ENCODE assay signal across 33 mouse cellular contexts in the genomic region with DNA sequence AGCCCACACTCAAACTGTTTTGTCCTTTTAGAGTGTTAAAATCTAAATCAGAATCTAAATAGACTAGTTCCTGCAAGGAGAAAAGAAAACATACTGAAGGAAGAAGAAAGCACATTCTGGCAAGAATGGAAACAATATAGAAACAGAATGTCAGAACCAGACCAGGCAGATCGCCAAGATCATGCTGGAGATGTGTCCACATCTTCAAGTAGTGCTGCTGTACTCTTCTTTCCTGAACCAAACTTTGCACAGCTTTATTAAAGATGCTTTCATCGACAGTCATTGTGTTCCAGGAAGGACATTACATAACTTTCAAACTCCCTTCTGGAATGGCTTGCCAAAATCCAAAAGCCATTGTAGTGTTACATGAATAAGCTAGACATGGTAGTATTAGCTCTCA.
DNase-seq lines count a peak whose midpoint lies in the region; ATAC-seq and TF ChIP-seq lines count a peak whose summit lies in the region.
"Had no signal": no experiment of that assay in that cellular context is flagged by ENCODE, and none has a peak within 500 bp of the region (broad histone marks: within the 10 kb centered on the region; RNA-seq: fewer than 3 reads in every experiment).

No protein-coding gene starts in this region.

- H3K9ac ChIP-seq in lung, embryonic 14.5 days = no peak overlapping the region
- no peak overlapping the region for H3K9ac ChIP-seq in liver, embryonic 11.5 days (ENCODE audit: low read depth, low read length)
- H3K9ac ChIP-seq: embryonic facial prominence, embryonic 13.5 days; forebrain, embryonic 12.5 days; forebrain, postnatal 0 days; hindbrain, embryonic 14.5 days; kidney, embryonic 15.5 days; liver, embryonic 14.5 days; midbrain, embryonic 12.5 days; neural tube, embryonic 12.5 days had no signal

- H3K27ac ChIP-seq in lung, embryonic 14.5 days (ENCODE audit: low read depth) = no peak overlapping the region
- no peak overlapping the region for H3K27ac ChIP-seq in liver, embryonic 11.5 days (ENCODE audit: low read depth, low read length)
- H3K27ac ChIP-seq: embryonic facial prominence, embryonic 13.5 days; forebrain, embryonic 12.5 days; hindbrain, embryonic 14.5 days; kidney, embryonic 15.5 days; liver, embryonic 14.5 days; midbrain, embryonic 12.5 days; neural tube, embryonic 12.5 days had no signal

- no peak overlapping the region for H3K4me3 ChIP-seq in lung, embryonic 14.5 days (ENCODE audit: low read depth, low read length)
- H3K4me3 ChIP-seq in liver, embryonic 11.5 days (ENCODE audit: low read depth, low read length) = no peak overlapping the region
- H3K4me3 ChIP-seq: embryonic facial prominence, embryonic 13.5 days; forebrain, embryonic 12.5 days; kidney, embryonic 15.5 days; megakaryocyte, embryonic 14.5 days; midbrain, embryonic 12.5 days; myocyte; neural tube, embryonic 12.5 days had no signal

- no peaks in the 10 kb centered on the region for H3K4me1 ChIP-seq in lung, embryonic 14.5 days (ENCODE audit: insufficient read depth)
- no peaks in the 10 kb centered on the region for H3K4me1 ChIP-seq in liver, embryonic 11.5 days (replicated peaks; ENCODE audit: control insufficient read depth, insufficient read depth, low read length)
- H3K4me1 ChIP-seq: embryonic facial prominence, embryonic 13.5 days; forebrain, embryonic 12.5 days; kidney, embryonic 15.5 days; megakaryocyte, embryonic 14.5 days; midbrain, embryonic 12.5 days; neural tube, embryonic 12.5 days had no signal

- H3K9me3 ChIP-seq in lung, embryonic 14.5 days (ENCODE audit: low read depth, low read length) = no peaks in the 10 kb centered on the region
- no peaks in the 10 kb centered on the region for H3K9me3 ChIP-seq in liver, embryonic 11.5 days (ENCODE audit: control insufficient read depth, low read length)
- H3K9me3 ChIP-seq: embryonic facial prominence, embryonic 13.5 days; forebrain, embryonic 12.5 days; kidney, embryonic 15.5 days; megakaryocyte, embryonic 14.5 days; midbrain, embryonic 12.5 days; neural tube, embryonic 12.5 days had no signal

- no peak for TF ChIP-seq CTCF in lung, embryonic 14.5 days (IDR thresholded peaks at IDR 0.05; ENCODE audit: low read depth)

- ATAC-seq in lung, embryonic 14.5 days (ENCODE audit: insufficient read depth) = no peak
- ATAC-seq in liver, embryonic 11.5 days (replicated peaks; ENCODE audit: low FRiP score) = no peak
- ATAC-seq: CD4-positive, CD25-positive, alpha-beta regulatory T cell, adult 4 months; forebrain, postnatal 0 days; inflammation-experienced regulatory T-cells, adult 6 months had no signal

- DNase-seq in heart, adult 9 months (ENCODE audit: low spot score in 2 of 2) = peak; percentile 4 to 24
- DNase-seq in heart, adult 8-10 months (ENCODE audit: low spot score) = no peak
- DNase-seq in lung, embryonic 14.5 days = peak; percentile 23
- DNase-seq in lung, postnatal 25 days (ENCODE audit: low spot score) = no peak
- DNase-seq in adipocyte (ENCODE audit: low spot score) = peak; percentile 56
- DNase-seq in spleen, postnatal 4 days (ENCODE audit: low spot score in 2 of 2) = no peak
- DNase-seq in liver, embryonic 11.5 days (ENCODE audit: low spot score) = no peak
- DNase-seq: adrenal gland, postnatal 10 days; cerebellum, adult 11 months; cerebellum, adult 9-10 months; embryo, embryonic 11 days; forebrain, postnatal 0 days; gastrocnemius, postnatal 25 days; heart, adult 18-20 months; heart, postnatal 36 days; kidney, adult 18-20 months; kidney, postnatal 25 days; lung, adult 2 months; lung, postnatal 4 days; right cerebral cortex, adult 18-20 months; thymus, adult 2 months; thymus, postnatal 36 days had no signal

- no peaks in the 10 kb centered on the region for H3K27me3 ChIP-seq in lung, embryonic 14.5 days (ENCODE audit: insufficient read depth, low read length)
- no peaks in the 10 kb centered on the region for H3K27me3 ChIP-seq in liver, embryonic 11.5 days (replicated peaks; ENCODE audit: control insufficient read depth, insufficient read depth, low read length)
- H3K27me3 ChIP-seq: embryonic facial prominence, embryonic 13.5 days; forebrain, embryonic 12.5 days; kidney, embryonic 15.5 days; megakaryocyte, embryonic 14.5 days; midbrain, embryonic 12.5 days; neural tube, embryonic 12.5 days had no signal

- H3K4me2 ChIP-seq in lung, embryonic 14.5 days = no peak overlapping the region
- no peak overlapping the region for H3K4me2 ChIP-seq in liver, embryonic 11.5 days
- H3K4me2 ChIP-seq: embryonic facial prominence, embryonic 13.5 days; forebrain, embryonic 12.5 days; hindbrain, embryonic 14.5 days; kidney, embryonic 15.5 days; midbrain, embryonic 12.5 days; neural tube, embryonic 12.5 days had no signal

- 84% methylated on average over 2 of the region's 2 CpGs for WGBS in lung, embryonic 14.5 days
- WGBS in liver, embryonic 11.5 days = 89% methylated on average over 2 of the region's 2 CpGs

- peaks cover 86% of the 10 kb centered on the region for H3K36me3 ChIP-seq in lung, embryonic 14.5 days (ENCODE audit: insufficient read depth)
- peaks cover 49% of the 10 kb centered on the region for H3K36me3 ChIP-seq in liver, embryonic 11.5 days (ENCODE audit: control insufficient read depth, insufficient read depth, low read length)

Comparison
In these comparisons a context has a peak if more than half of its experiments do, and no peak if none do; other contexts are left out.
1. DNase-seq: peak in heart, adult 9 months (2 of 2), lung, embryonic 14.5 days (single experiment) and adipocyte (single experiment); none in heart, adult 8-10 months (single experiment), lung, postnatal 25 days (single experiment), spleen, postnatal 4 days (0 of 2) and liver, embryonic 11.5 days (single experiment).